In the genomic region with DNA sequence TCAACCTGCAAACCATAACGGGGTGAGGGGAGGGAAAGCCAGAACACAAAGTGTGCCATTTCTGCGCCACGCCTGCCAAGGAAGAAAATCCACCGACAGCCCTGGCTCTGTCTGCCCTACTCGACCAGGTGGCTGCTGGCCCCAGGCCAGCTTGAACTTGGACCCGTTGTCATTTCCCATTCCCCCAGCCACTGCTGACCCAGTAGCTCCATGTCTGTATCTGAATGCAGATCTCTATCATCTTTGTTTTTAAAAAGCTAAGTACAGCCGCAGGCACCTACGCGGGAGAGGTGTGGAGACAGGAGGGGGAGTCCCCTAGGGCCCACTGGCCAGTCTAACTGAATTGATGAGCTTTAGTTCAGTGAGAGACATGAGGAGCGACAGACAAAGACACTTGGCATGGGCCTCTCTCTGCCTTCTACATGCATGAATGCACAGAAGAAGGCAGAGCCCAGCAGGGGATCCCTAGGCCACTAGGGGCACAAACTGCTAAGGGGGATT, we compare ENCODE assay signal across 9 mouse cellular contexts.
A peak's percentile ranks its signal among the peaks of the same experiment; 100 is the strongest.
DNase-seq lines count a peak whose midpoint lies in the region; ATAC-seq lines count a peak whose summit lies in the region.
"Had no signal": no experiment of that assay in that cellular context is flagged by ENCODE, and none has a peak within 500 bp of the region (broad histone marks: within the 10 kb centered on the region; RNA-seq: fewer than 3 reads in every experiment).

No protein-coding gene starts in this region.

- H3K27ac ChIP-seq in embryonic facial prominence, embryonic 10.5 days (replicated peaks): peak overlapping the region; percentile 41
- H3K27ac ChIP-seq in neural tube, embryonic 11.5 days (ENCODE audit: low read depth, low read length): 0 out of 2 replicates have a peak overlapping the region, but pooled peaks have one; percentile 50

- H3K4me2 ChIP-seq in neural tube, embryonic 11.5 days (ENCODE audit: low read depth): 0 out of 2 replicates have a peak overlapping the region, but pooled peaks have one; percentile 8

- peaks cover 43% of the 10 kb centered on the region for H3K27me3 ChIP-seq in embryonic facial prominence, embryonic 10.5 days (replicated peaks; ENCODE audit: low read depth, poor library complexity, severe bottlenecking)
- H3K27me3 ChIP-seq in neural tube, embryonic 11.5 days (ENCODE audit: control insufficient read depth, insufficient read depth, low read length): 0 out of 2 replicates have a peak, but pooled peaks cover 2% of the 10 kb centered on the region

- intact Hi-C loops in heart, postnatal 14 days (cut with DNase I): no loop called here

- H3K9ac ChIP-seq in neural tube, embryonic 11.5 days (ENCODE audit: low read length): no peak overlapping the region

- peaks cover 57% of the 10 kb centered on the region for H3K4me1 ChIP-seq in embryonic facial prominence, embryonic 10.5 days
- H3K4me1 ChIP-seq in neural tube, embryonic 11.5 days (ENCODE audit: control insufficient read depth, insufficient read depth, low read length): peaks cover 37% of the 10 kb centered on the region

- no peaks in the 10 kb centered on the region for H3K9me3 ChIP-seq in embryonic facial prominence, embryonic 10.5 days
- no peaks in the 10 kb centered on the region for H3K9me3 ChIP-seq in neural tube, embryonic 11.5 days (ENCODE audit: control insufficient read depth, low read length)

- no peak; the same call in 1 of the 2 replicates for ATAC-seq in neural tube, embryonic 11.5 days (ENCODE audit: insufficient read depth, low FRiP score, low TSS enrichment)
- no peak for ATAC-seq in CD4-positive, CD25-positive, alpha-beta regulatory T cell, adult 4 months

- H3K4me3 ChIP-seq in embryonic facial prominence, embryonic 10.5 days: no peak overlapping the region
- H3K4me3 ChIP-seq in neural tube, embryonic 11.5 days (ENCODE audit: low read depth, low read length): no peak overlapping the region

- WGBS in embryonic facial prominence, embryonic 10.5 days: 44% methylated on average over 10 of the region's 10 CpGs
- WGBS in neural tube, embryonic 11.5 days: 25% methylated on average over 10 of the region's 10 CpGs

- H3K36me3 ChIP-seq in embryonic facial prominence, embryonic 10.5 days (replicated peaks): no peaks in the 10 kb centered on the region
- no peaks in the 10 kb centered on the region for H3K36me3 ChIP-seq in neural tube, embryonic 11.5 days (ENCODE audit: control insufficient read depth, insufficient read depth, low read length)

- peak; percentile 84 for DNase-seq in heart, adult 11 months
- no peak for DNase-seq in heart, postnatal 14 days
- DNase-seq in embryonic facial prominence, embryonic 10.5 days (ENCODE audit: low spot score): peak; percentile 31
- DNase-seq in kidney, adult 18-20 months: peak; percentile 23
- peak; percentile 41 for DNase-seq in neural tube, embryonic 11.5 days (ENCODE audit: low spot score)
- DNase-seq in lung, adult 18-20 months: no peak
- DNase-seq in urinary bladder, postnatal 10 days (ENCODE audit: low spot score): no peak
- DNase-seq: B cell, adult 2 months had no signal

Comparison
In these comparisons a context has a peak if more than half of its experiments do, and no peak if none do; other contexts are left out.
1. DNase-seq: peak in heart, adult 11 months (single experiment), embryonic facial prominence, embryonic 10.5 days (single experiment), kidney, adult 18-20 months (single experiment) and neural tube, embryonic 11.5 days (single experiment); none in heart, postnatal 14 days (0 of 2), lung, adult 18-20 months (0 of 2) and urinary bladder, postnatal 10 days (single experiment).